Mouse (Mus musculus) spleen, adult 2 months (tissue): Measurements from ENCODE around the gene Scn8a.

ENCODE experiments used
- CTCF ChIP-seq: fragments of 200-500 bp; IDR thresholded peaks from 2 replicates; pipeline ENCODE4 v1.5.1; 2011; ENCODE audit warnings: mild to moderate bottlenecking, inconsistent platforms; ENCODE audit not compliant: insufficient read depth, insufficient read length, insufficient replicate concordance; ENCODE audit errors: extremely low read depth
- POLR2A ChIP-seq: fragments of 200-500 bp; IDR thresholded peaks from 2 replicates; pipeline ENCODE4 v1.6.1; 2011; ENCODE audit warnings: low read depth, low read length, inconsistent platforms

- TF ChIP-seq CTCF: no peak
- no peak for TF ChIP-seq POLR2A
Measured at GRCm38 (mm10) chr15:101053832-101054459, 184.3 kb downstream of the Scn8a start.
